Mouse (Mus musculus) stomach, postnatal 0 days (tissue): ENCODE data around the gene Cldn14. TPM values are rescaled to one million over a fixed set of nuclear protein-coding genes. Genes with fewer than 3 reads are reported as not detected.

ENCODE experiments used
- ATAC-seq: fragments of 200-750 bp; cut with Nextera tagmentation; 2 replicates; pipeline ENCODE4 v1.8.0; 2017; ENCODE audit not compliant: low FRiP score, low TSS enrichment
- DNase-seq: peaks from one replicate; pipeline ENCODE4 v3.0.0-alpha.2; 2016; ENCODE audit warnings: low spot score
- H3K27ac ChIP-seq: fragments of 300-500 bp; sonication (generic); replicated peaks from 2 replicates; pipeline ENCODE4 v1.5.1; 2014; ENCODE audit warnings: mild to moderate bottlenecking, control low read depth
- H3K27me3 ChIP-seq: fragments of 300-500 bp; sonication (generic); 2 replicates; pipeline ENCODE4 v1.6.1; 2014; ENCODE audit warnings: low read length; ENCODE audit not compliant: control insufficient read depth, insufficient read depth
- H3K36me3 ChIP-seq: fragments of 300-500 bp; sonication (generic); 2 replicates; pipeline ENCODE4 v1.6.1; 2014; ENCODE audit warnings: low read length, mixed read lengths; ENCODE audit not compliant: control insufficient read depth, insufficient read depth
- H3K4me1 ChIP-seq: fragments of 300-500 bp; sonication (generic); replicated peaks from 2 replicates; pipeline ENCODE4 v1.6.1; 2014; ENCODE audit warnings: antibody characterized with exemption; ENCODE audit not compliant: control insufficient read depth, insufficient read depth
- H3K4me2 ChIP-seq: fragments of 300-500 bp; sonication (generic); replicated peaks from 2 replicates; pipeline ENCODE4 v1.6.1; 2014; ENCODE audit warnings: low read depth, mild to moderate bottlenecking, control low read depth, moderate library complexity
- H3K4me3 ChIP-seq: fragments of 300-500 bp; sonication (generic); 2 replicates; pipeline ENCODE4 v1.5.1; 2014; ENCODE audit warnings: low read depth, low read length, control low read depth
- H3K9ac ChIP-seq: fragments of 300-500 bp; sonication (generic); 2 replicates; pipeline ENCODE4 v1.6.1; 2014; ENCODE audit warnings: mild to moderate bottlenecking, low read length, control low read depth, mixed read lengths
- H3K9me3 ChIP-seq: fragments of 300-500 bp; sonication (generic); 2 replicates; pipeline ENCODE4 v1.6.1; 2016; ENCODE audit warnings: low read length; ENCODE audit not compliant: control insufficient read depth
- CTCF ChIP-seq: IDR thresholded peaks from 2 replicates; pipeline ENCODE4 v1.5.1; 2016; ENCODE audit warnings: antibody characterized with exemption, low read depth, mild to moderate bottlenecking, moderate library complexity
- EP300 ChIP-seq: optimal IDR thresholded peaks from 2 replicates; pipeline ENCODE3; 2016; ENCODE audit warnings: antibody characterized with exemption
- WGBS: fragments of 180-500 bp; shearing (Covaris S2); extraction: QIAGEN DNeasy Blood & Tissue Kit; methylation state at CpG from one replicate; pipeline ENCODE4 v1.1.7; 2014; 5-methylcytosine and 5-hydroxymethylcytosine counted together
- polyA plus RNA-seq: library from polyadenylated mRNA; unstranded; fragments of >200 nt; fragmentation: Nextera tagmentation; extraction: Ambion mirVana; gene quantifications from 2 replicates; pipeline ENCODE4 v1.2.1, GENCODE M21; 2015

The Cldn14 gene
- polyA plus RNA-seq, 1 experiment from 2014 or later = 0.10 TPM

DNA sequence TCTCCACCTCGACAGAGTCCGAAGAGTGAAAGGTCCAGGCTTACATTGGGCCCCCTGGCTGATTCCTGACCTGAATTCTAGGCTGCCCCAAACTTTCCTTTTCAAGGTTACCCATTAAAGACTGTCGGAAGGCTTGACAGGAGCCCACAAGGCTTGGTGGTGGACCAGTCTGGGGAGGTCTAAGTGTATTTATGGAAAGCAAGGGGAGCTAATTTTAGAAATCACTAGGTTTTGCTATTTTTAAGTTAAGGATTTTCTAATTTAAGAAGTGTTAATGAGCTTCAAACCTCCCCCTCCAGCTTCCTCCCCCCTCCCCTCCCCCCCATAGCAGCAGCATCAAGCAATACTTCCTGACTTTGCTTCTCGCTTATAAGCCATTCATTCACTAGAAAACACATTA lies 88.0 kb downstream of the Cldn14 start:
- Histone ChIP-seq H3K4me2 (no peak overlapping the region), H3K9me3 (no peaks in the 10 kb centered on the region), H3K36me3 (no peaks in the 10 kb centered on the region), H3K4me3 (no peak overlapping the region), H3K27ac (no peak overlapping the region), H3K4me1 (no peaks in the 10 kb centered on the region), H3K27me3 (no peaks in the 10 kb centered on the region), H3K9ac (no peak overlapping the region)
- DNase-seq (no peak), ATAC-seq (no peak)
- 74% methylated on average over 4 of the region's 4 CpGs for WGBS
- TF ChIP-seq EP300 (no peak), CTCF (no peak)

DNA sequence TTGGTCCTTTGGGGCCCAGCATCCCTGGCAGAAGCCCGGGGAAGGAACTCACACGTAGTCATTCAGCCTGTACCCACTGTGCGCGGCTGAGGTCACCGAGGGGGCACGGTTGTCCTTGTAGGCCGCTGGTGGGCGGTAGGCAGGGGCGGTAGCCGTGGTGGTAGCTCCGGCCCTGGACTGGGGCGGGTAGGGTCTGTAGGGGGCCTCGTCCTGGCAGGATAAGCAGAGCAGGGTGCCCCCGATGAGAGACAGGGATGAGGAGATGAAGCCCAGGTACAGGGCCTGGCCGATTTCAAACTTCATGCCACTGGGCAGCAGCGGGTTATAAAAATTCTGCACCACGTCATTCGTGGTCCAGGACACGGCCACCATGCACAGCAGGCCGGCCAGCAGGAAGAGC lies 89.4 kb downstream of the Cldn14 start:
- DNase-seq = no peak
- WGBS = 81% methylated on average over 20 of the region's 20 CpGs

DNA sequence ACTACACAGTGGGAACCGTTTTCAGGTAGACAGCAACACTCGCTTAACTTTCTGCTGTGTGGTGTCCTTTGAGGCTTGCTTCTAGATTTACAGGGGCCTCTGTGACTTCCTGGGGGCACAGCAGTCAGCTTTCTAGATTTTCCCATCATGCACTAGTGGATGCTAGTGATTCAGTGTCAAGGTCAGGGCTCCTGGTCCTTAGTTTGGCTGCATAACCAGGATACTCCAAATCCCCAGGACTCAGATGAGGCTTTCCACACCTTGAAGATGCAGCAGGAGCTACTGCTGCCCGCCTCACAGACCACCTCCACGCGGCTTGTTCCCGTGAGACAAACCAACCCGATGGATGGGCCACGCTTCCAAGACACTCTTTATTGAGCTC lies 90.0 kb downstream of the Cldn14 start:
- TF ChIP-seq EP300 = no peak
- TF ChIP-seq CTCF = no peak
- Histone ChIP-seq H3K27me3 (no peaks in the 10 kb centered on the region), H3K36me3 (no peaks in the 10 kb centered on the region), H3K4me1 (no peaks in the 10 kb centered on the region), H3K9ac (no peak overlapping the region), H3K27ac (no peak overlapping the region), H3K4me3 (no peak overlapping the region), H3K9me3 (no peaks in the 10 kb centered on the region), H3K4me2 (no peak overlapping the region)
- no peak for ATAC-seq
- DNase-seq = no peak
- 70% methylated on average over 8 of the region's 8 CpGs for WGBS

More for the DNA sequence above, 89.4 kb downstream of the Cldn14 start:
- Histone ChIP-seq H3K36me3 (no peaks in the 10 kb centered on the region), H3K9me3 (no peaks in the 10 kb centered on the region), H3K9ac (no peak overlapping the region), H3K27me3 (no peaks in the 10 kb centered on the region), H3K4me1 (no peaks in the 10 kb centered on the region), H3K4me3 (no peak overlapping the region), H3K4me2 (no peak overlapping the region), H3K27ac (no peak overlapping the region)
- peak; percentile 13; the same call in 1 of the 2 replicates for ATAC-seq
- TF ChIP-seq EP300 (no peak), CTCF (no peak)

GRCm38 (mm10) chr16:93917712-93918678 lies 90.6 kb downstream of the Cldn14 start:
- DNase-seq (peak; percentile 87), ATAC-seq (peak; percentile 62)
- TF ChIP-seq CTCF (peak; percentile 89), EP300 (no peak)
- Histone ChIP-seq H3K4me3 (no peak overlapping the region), H3K9ac (no peak overlapping the region), H3K9me3 (no peaks in the 10 kb centered on the region), H3K4me1 (no peaks in the 10 kb centered on the region), H3K36me3 (no peaks in the 10 kb centered on the region), H3K4me2 (0 out of 2 replicates have a peak overlapping the region, but pooled peaks have one; percentile 25), H3K27me3 (no peaks in the 10 kb centered on the region), H3K27ac (no peak overlapping the region)
- 25% methylated on average over 22 of the region's 22 CpGs for WGBS

- DNase-seq = peak; percentile 62
Measured at GRCm38 (mm10) chr16:93915338-93915849, 93.2 kb downstream of the Cldn14 start.

More at GRCm38 (mm10) chr16:93915338-93915849, 93.2 kb downstream of the Cldn14 start:
- Histone ChIP-seq H3K4me2 (no peak overlapping the region), H3K27ac (no peak overlapping the region), H3K4me3 (no peak overlapping the region), H3K36me3 (no peaks in the 10 kb centered on the region), H3K27me3 (no peaks in the 10 kb centered on the region), H3K9me3 (no peaks in the 10 kb centered on the region), H3K4me1 (no peaks in the 10 kb centered on the region), H3K9ac (no peak overlapping the region)
- WGBS = 33% methylated on average over 9 of the region's 10 CpGs
- no peak for ATAC-seq
- TF ChIP-seq EP300 = no peak
- peak; percentile 62 for TF ChIP-seq CTCF
